Mouse (Mus musculus): Measurements from ENCODE around the gene Lrrc8b. TPM values are rescaled to one million over a fixed set of nuclear protein-coding genes. Genes with fewer than 3 reads are reported as not detected.

The Lrrc8b gene
- polyA plus RNA-seq, 1 experiment from 2014 or later, result 4.7 TPM

DNA sequence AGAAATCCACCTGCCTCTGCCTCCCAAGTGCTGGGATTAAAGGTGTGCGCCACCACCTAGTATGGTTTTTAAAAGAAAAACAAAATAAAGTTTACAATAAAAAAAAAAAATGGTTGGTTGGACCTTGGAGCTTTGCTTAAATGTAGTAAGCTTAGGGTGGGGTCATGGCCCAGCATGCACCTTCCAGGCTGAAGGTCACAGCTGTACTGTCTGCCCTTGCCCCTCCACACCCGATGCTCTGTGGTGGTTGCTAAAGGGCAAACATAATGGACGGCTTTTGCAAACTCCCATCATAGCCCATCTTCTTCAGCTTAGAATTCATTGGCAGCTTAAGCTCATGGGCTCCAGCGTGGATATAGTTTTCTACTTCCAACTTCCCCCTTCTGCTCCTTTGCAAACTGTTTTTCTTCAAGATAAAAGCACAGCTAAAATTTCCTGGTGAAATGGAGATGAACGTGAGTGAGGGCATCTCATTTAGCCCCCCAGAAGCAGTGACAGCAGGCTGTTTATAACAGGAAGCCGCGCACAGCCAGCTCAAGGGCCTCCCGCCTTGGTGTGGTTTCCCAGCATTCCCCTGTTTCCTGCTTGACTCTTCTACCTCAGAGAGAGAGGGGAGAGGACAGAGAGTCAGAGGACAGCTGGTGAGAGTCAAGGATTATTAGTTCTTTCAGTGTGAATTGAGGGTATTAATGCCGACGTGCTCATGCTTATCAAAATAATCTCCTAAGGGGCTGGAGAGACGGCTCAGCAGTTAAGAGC is 27.7 kb downstream of the Lrrc8b start:
- Histone ChIP-seq H3K9me3 (ENCODE audit: control insufficient read depth, low read length) (no peaks in the 10 kb centered on the region), H3K36me3 (ENCODE audit: control insufficient read depth, insufficient read depth, low read length) (no peaks in the 10 kb centered on the region), H3K9ac (ENCODE audit: low read length) (no peak overlapping the region), H3K27ac (replicated peaks) (no peak overlapping the region), H3K4me2 (replicated peaks; ENCODE audit: low read depth) (no peak overlapping the region), H3K4me1 (replicated peaks; ENCODE audit: control insufficient read depth, insufficient read depth) (no peaks in the 10 kb centered on the region), H3K4me3 (ENCODE audit: low read depth, low read length) (no peak overlapping the region), H3K27me3 (ENCODE audit: control insufficient read depth, insufficient read depth, low read length) (no peaks in the 10 kb centered on the region)
- no peak for ATAC-seq (ENCODE audit: low FRiP score, low TSS enrichment)
- WGBS, result 49% methylated on average over 11 of the region's 11 CpGs
- no peak for TF ChIP-seq CTCF (IDR thresholded peaks at IDR 0.05; ENCODE audit: low read depth)
- no peak for TF ChIP-seq EP300 (optimal IDR thresholded peaks at IDR 0.05)
- no peak for DNase-seq (ENCODE audit: low spot score)

DNA sequence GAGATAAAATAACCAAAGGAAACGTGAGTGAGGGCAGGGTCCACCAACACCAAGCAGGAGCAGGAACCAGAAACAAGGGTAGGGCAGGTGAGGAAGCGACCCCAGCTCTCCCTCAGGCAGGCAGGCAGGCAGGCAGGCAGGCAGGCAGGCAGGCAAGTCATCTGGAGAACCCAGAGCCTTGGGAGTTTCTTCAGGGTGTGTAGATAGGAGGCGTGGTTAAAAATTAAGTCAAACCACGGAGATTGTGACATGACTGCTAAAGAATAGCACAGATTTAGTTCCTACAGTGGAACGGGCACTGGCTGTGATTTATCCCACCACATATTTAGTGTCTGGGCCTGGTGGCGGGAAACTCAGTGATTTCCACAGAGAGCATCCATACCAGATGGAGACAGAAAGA is 30.1 kb downstream of the Lrrc8b start:
- H3K9me3 ChIP-seq (ENCODE audit: control insufficient read depth, low read length), result no peaks in the 10 kb centered on the region
- H3K36me3 ChIP-seq (ENCODE audit: control insufficient read depth, insufficient read depth, low read length), result no peaks in the 10 kb centered on the region
- WGBS, result 45% methylated on average over 6 of the region's 6 CpGs
- DNase-seq (ENCODE audit: low spot score) (no peak), ATAC-seq (ENCODE audit: low FRiP score, low TSS enrichment) (no peak)
- no peak overlapping the region for H3K27ac ChIP-seq (replicated peaks)
- H3K4me2 ChIP-seq (replicated peaks; ENCODE audit: low read depth), result no peak overlapping the region
- no peaks in the 10 kb centered on the region for H3K27me3 ChIP-seq (ENCODE audit: control insufficient read depth, insufficient read depth, low read length)
- H3K4me3 ChIP-seq (ENCODE audit: low read depth, low read length), result no peak overlapping the region
- no peak for TF ChIP-seq EP300 (optimal IDR thresholded peaks at IDR 0.05)
- TF ChIP-seq CTCF (IDR thresholded peaks at IDR 0.05; ENCODE audit: low read depth), result no peak
- no peak overlapping the region for H3K9ac ChIP-seq (ENCODE audit: low read length)
- H3K4me1 ChIP-seq (replicated peaks; ENCODE audit: control insufficient read depth, insufficient read depth), result no peaks in the 10 kb centered on the region

DNA sequence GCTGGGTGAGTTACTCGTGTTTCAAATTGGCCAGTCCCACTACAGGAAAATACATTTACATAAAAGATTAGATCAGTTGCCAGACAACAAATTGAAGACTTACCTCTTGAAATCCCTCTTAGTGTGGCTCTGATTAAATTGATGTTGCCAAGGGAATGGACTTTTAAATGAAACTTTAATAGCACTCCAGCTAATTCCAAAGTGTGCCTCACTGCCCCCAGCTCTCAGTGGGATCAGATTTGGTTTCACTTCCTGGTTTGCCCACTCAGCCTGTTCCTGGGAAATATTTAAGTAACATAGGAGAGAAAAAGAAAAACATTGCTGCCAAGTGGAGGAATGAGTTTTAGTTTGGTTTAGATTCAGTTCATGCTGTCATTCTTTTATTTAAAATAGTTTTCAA is 38.5 kb downstream of the Lrrc8b start:
- Histone ChIP-seq H3K4me2 (replicated peaks; ENCODE audit: low read depth) (no peak overlapping the region), H3K27me3 (ENCODE audit: control insufficient read depth, insufficient read depth, low read length) (no peaks in the 10 kb centered on the region), H3K4me1 (replicated peaks; ENCODE audit: control insufficient read depth, insufficient read depth) (no peaks in the 10 kb centered on the region), H3K36me3 (ENCODE audit: control insufficient read depth, insufficient read depth, low read length) (no peaks in the 10 kb centered on the region), H3K9ac (ENCODE audit: low read length) (no peak overlapping the region), H3K4me3 (ENCODE audit: low read depth, low read length) (no peak overlapping the region), H3K27ac (replicated peaks) (no peak overlapping the region), H3K9me3 (ENCODE audit: control insufficient read depth, low read length) (no peaks in the 10 kb centered on the region)
- DNase-seq (ENCODE audit: low spot score) (no peak), ATAC-seq (ENCODE audit: low FRiP score, low TSS enrichment) (no peak)
- TF ChIP-seq CTCF (IDR thresholded peaks at IDR 0.05; ENCODE audit: low read depth) (no peak), EP300 (optimal IDR thresholded peaks at IDR 0.05) (no peak)
- WGBS, result 36% methylated on average over 1 of the region's 1 CpGs

DNA sequence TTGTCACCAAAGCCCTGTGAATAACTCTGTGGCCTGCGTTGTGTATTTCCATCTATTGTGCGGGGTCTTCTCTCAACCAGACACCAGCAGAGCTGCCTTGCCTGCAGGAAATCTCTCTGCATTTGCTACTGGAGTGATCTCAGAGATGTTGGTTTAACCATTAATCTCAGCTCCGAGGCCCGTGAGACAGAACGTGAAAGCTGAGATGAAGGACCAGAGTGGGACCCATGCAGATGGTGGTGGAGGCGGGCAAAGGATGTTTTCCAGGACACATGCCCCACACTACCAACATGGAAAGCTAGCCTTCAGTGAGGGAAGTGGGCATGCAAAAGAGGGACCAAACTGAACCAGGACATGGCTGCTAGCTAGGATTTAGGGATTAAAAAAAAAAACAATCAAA is 43.5 kb downstream of the Lrrc8b start:
- 49% methylated on average over 6 of the region's 6 CpGs for WGBS
- H3K27ac ChIP-seq (replicated peaks), result no peak overlapping the region
- H3K4me3 ChIP-seq (ENCODE audit: low read depth, low read length), result no peak overlapping the region
- no peak for ATAC-seq (ENCODE audit: low FRiP score, low TSS enrichment)
- TF ChIP-seq EP300 (optimal IDR thresholded peaks at IDR 0.05) (no peak), CTCF (IDR thresholded peaks at IDR 0.05; ENCODE audit: low read depth) (no peak)
- no peaks in the 10 kb centered on the region for H3K9me3 ChIP-seq (ENCODE audit: control insufficient read depth, low read length)
- no peaks in the 10 kb centered on the region for H3K36me3 ChIP-seq (ENCODE audit: control insufficient read depth, insufficient read depth, low read length)
- no peak overlapping the region for H3K4me2 ChIP-seq (replicated peaks; ENCODE audit: low read depth)
- no peak for DNase-seq (ENCODE audit: low spot score)
- H3K27me3 ChIP-seq (ENCODE audit: control insufficient read depth, insufficient read depth, low read length), result no peaks in the 10 kb centered on the region
- H3K4me1 ChIP-seq (replicated peaks; ENCODE audit: control insufficient read depth, insufficient read depth), result no peaks in the 10 kb centered on the region
- no peak overlapping the region for H3K9ac ChIP-seq (ENCODE audit: low read length)

DNA sequence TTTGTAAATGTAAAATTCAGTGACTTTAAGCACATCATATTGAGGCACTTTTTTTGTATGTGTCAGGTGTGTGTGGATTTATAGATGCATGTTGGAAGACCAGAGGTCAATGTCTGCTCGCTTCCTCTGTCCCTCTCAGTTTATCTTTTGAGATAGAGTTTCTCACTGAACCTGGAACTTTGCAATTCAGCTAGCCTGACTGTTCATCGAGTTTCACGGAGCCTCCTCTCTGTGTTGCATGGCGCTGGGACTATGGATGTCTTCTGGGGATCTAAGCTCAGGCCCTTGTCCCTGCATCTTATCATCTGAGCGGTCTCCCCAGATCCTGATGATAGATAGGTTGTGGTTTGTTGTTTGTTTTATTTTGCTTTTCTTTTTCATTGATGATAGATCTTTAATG is 45.0 kb downstream of the Lrrc8b start:
- no peak overlapping the region for H3K4me3 ChIP-seq (ENCODE audit: low read depth, low read length)
- 71% methylated on average over 5 of the region's 5 CpGs for WGBS
- H3K36me3 ChIP-seq (ENCODE audit: control insufficient read depth, insufficient read depth, low read length), result no peaks in the 10 kb centered on the region
- H3K4me2 ChIP-seq (replicated peaks; ENCODE audit: low read depth), result no peak overlapping the region
- TF ChIP-seq CTCF (IDR thresholded peaks at IDR 0.05; ENCODE audit: low read depth) (no peak), EP300 (optimal IDR thresholded peaks at IDR 0.05) (no peak)
- H3K9ac ChIP-seq (ENCODE audit: low read length), result no peak overlapping the region
- DNase-seq (ENCODE audit: low spot score) (no peak), ATAC-seq (ENCODE audit: low FRiP score, low TSS enrichment) (no peak)
- H3K27ac ChIP-seq (replicated peaks), result no peak overlapping the region
- H3K4me1 ChIP-seq (replicated peaks; ENCODE audit: control insufficient read depth, insufficient read depth), result no peaks in the 10 kb centered on the region
- H3K27me3 ChIP-seq (ENCODE audit: control insufficient read depth, insufficient read depth, low read length), result no peaks in the 10 kb centered on the region
- H3K9me3 ChIP-seq (ENCODE audit: control insufficient read depth, low read length), result no peaks in the 10 kb centered on the region

DNA sequence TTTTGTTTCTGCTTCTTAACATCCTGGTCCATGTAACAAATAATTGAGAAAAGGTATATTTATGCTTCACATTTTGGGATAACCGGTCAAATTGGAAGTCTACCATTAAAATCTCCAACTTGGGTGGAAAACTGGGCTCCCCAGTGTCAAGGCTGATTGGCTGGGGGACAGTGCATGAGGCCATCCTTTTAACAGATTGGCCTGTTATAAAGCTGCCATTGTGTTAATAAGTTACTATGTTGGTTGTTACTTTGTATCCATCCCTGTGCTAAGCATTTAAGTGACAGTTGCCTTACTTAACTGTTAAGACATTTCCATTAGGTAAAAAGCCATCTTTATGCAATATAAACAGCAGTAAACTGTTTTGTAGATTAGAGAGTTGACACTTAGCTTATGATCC is 45.5 kb downstream of the Lrrc8b start:
- Histone ChIP-seq H3K27me3 (ENCODE audit: control insufficient read depth, insufficient read depth, low read length) (no peaks in the 10 kb centered on the region), H3K4me1 (replicated peaks; ENCODE audit: control insufficient read depth, insufficient read depth) (no peaks in the 10 kb centered on the region), H3K4me2 (replicated peaks; ENCODE audit: low read depth) (no peak overlapping the region), H3K4me3 (ENCODE audit: low read depth, low read length) (no peak overlapping the region), H3K9me3 (ENCODE audit: control insufficient read depth, low read length) (no peaks in the 10 kb centered on the region), H3K27ac (replicated peaks) (no peak overlapping the region), H3K36me3 (ENCODE audit: control insufficient read depth, insufficient read depth, low read length) (no peaks in the 10 kb centered on the region), H3K9ac (ENCODE audit: low read length) (no peak overlapping the region)
- ATAC-seq (ENCODE audit: low FRiP score, low TSS enrichment), result no peak
- 93% methylated on average over 1 of the region's 1 CpGs for WGBS
- no peak for DNase-seq (ENCODE audit: low spot score)
- TF ChIP-seq EP300 (optimal IDR thresholded peaks at IDR 0.05), result no peak
- no peak for TF ChIP-seq CTCF (IDR thresholded peaks at IDR 0.05; ENCODE audit: low read depth)

Measured in stomach, postnatal 0 days (tissue).